Mouse (Mus musculus): ENCODE data around the gene Katnal1. TPM values are rescaled to one million over a fixed set of nuclear protein-coding genes. Genes with fewer than 3 reads are reported as not detected.

Katnal1 gene
- polyA plus RNA-seq, 1 experiment from 2014 or later: 4.3 TPM

GRCm38 (mm10) chr5:148924586-148924985, 4.5 kb downstream of the Katnal1 start:
- Histone ChIP-seq H3K9ac (replicated peaks; ENCODE audit: low read depth) (no peak overlapping the region), H3K36me3 (ENCODE audit: insufficient read depth, low read length) (no peaks in the 10 kb centered on the region), H3K9me3 (ENCODE audit: low read length) (no peaks in the 10 kb centered on the region), H3K4me1 (ENCODE audit: insufficient read depth, low read depth, low read length) (no peaks in the 10 kb centered on the region; the same call in 1 of the 2 replicates), H3K4me3 (ENCODE audit: low read depth, low read length) (no peak overlapping the region), H3K4me2 (replicated peaks; ENCODE audit: low read depth, low read length) (no peak overlapping the region), H3K27me3 (replicated peaks; ENCODE audit: insufficient read depth, low read length) (no peaks in the 10 kb centered on the region), H3K27ac (ENCODE audit: low read length) (no peak overlapping the region)
- DNase-seq (ENCODE audit: low spot score): no peak
- WGBS: 84% methylated on average over 12 of the region's 12 CpGs
- TF ChIP-seq EP300 (IDR thresholded peaks at IDR 0.05): no peak
- no peak for TF ChIP-seq CTCF (IDR thresholded peaks at IDR 0.05)
- no peak for ATAC-seq

GRCm38 (mm10) chr5:148924051-148924450, 5.1 kb downstream of the Katnal1 start:
- Histone ChIP-seq H3K4me1 (ENCODE audit: insufficient read depth, low read depth, low read length) (no peaks in the 10 kb centered on the region; the same call in 1 of the 2 replicates), H3K9ac (replicated peaks; ENCODE audit: low read depth) (no peak overlapping the region), H3K9me3 (ENCODE audit: low read length) (no peaks in the 10 kb centered on the region), H3K4me2 (replicated peaks; ENCODE audit: low read depth, low read length) (no peak overlapping the region), H3K36me3 (ENCODE audit: insufficient read depth, low read length) (no peaks in the 10 kb centered on the region), H3K27me3 (replicated peaks; ENCODE audit: insufficient read depth, low read length) (no peaks in the 10 kb centered on the region), H3K4me3 (ENCODE audit: low read depth, low read length) (no peak overlapping the region), H3K27ac (ENCODE audit: low read length) (no peak overlapping the region)
- ATAC-seq (no peak), DNase-seq (ENCODE audit: low spot score) (no peak)
- 73% methylated on average over 9 of the region's 9 CpGs for WGBS
- TF ChIP-seq CTCF (IDR thresholded peaks at IDR 0.05): no peak

GRCm38 (mm10) chr5:148923408-148923807, 5.7 kb downstream of the Katnal1 start:
- H3K4me1 ChIP-seq (ENCODE audit: insufficient read depth, low read depth, low read length): no peaks in the 10 kb centered on the region
- no peaks in the 10 kb centered on the region for H3K36me3 ChIP-seq (ENCODE audit: insufficient read depth, low read length)
- no peaks in the 10 kb centered on the region for H3K9me3 ChIP-seq (ENCODE audit: low read length)
- WGBS: 60% methylated on average over 10 of the region's 10 CpGs
- ATAC-seq: no peak
- H3K4me2 ChIP-seq (replicated peaks; ENCODE audit: low read depth, low read length): no peak overlapping the region
- no peaks in the 10 kb centered on the region for H3K27me3 ChIP-seq (replicated peaks; ENCODE audit: insufficient read depth, low read length)
- no peak for DNase-seq (ENCODE audit: low spot score)
- H3K4me3 ChIP-seq (ENCODE audit: low read depth, low read length): no peak overlapping the region
- TF ChIP-seq EP300 (IDR thresholded peaks at IDR 0.05) (no peak), CTCF (IDR thresholded peaks at IDR 0.05) (no peak)
- H3K27ac ChIP-seq (ENCODE audit: low read length): no peak overlapping the region
- H3K9ac ChIP-seq (replicated peaks; ENCODE audit: low read depth): no peak overlapping the region

DNA sequence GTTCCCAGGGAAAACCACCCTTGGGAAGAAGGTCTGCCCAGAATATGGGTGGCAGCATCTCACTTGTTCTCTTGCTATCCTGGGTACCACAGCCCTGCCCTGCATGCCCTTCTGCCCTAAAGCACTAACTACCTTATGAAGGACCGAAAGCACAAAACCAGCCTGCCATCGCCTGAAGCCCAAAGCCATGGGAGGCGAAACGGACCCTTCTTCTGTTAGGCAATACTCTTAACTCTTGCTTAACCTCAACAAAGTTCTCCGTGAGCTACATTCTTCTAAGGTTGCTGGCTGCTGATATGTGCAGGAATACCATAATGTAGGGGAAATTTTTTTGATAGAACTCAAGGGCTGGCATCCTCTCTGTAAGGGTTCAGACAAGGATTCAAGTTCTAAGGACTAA, 6.3 kb downstream of the Katnal1 start:
- Histone ChIP-seq H3K4me3 (ENCODE audit: low read depth, low read length) (no peak overlapping the region), H3K4me2 (replicated peaks; ENCODE audit: low read depth, low read length) (no peak overlapping the region), H3K9me3 (ENCODE audit: low read length) (no peaks in the 10 kb centered on the region), H3K36me3 (ENCODE audit: insufficient read depth, low read length) (no peaks in the 10 kb centered on the region), H3K4me1 (ENCODE audit: insufficient read depth, low read depth, low read length) (no peaks in the 10 kb centered on the region), H3K9ac (replicated peaks; ENCODE audit: low read depth) (no peak overlapping the region), H3K27me3 (replicated peaks; ENCODE audit: insufficient read depth, low read length) (no peaks in the 10 kb centered on the region), H3K27ac (ENCODE audit: low read length) (no peak overlapping the region)
- DNase-seq (ENCODE audit: low spot score) (no peak), ATAC-seq (no peak)
- WGBS: 60% methylated on average over 5 of the region's 5 CpGs
- TF ChIP-seq CTCF (IDR thresholded peaks at IDR 0.05) (no peak), EP300 (IDR thresholded peaks at IDR 0.05) (no peak)

DNA sequence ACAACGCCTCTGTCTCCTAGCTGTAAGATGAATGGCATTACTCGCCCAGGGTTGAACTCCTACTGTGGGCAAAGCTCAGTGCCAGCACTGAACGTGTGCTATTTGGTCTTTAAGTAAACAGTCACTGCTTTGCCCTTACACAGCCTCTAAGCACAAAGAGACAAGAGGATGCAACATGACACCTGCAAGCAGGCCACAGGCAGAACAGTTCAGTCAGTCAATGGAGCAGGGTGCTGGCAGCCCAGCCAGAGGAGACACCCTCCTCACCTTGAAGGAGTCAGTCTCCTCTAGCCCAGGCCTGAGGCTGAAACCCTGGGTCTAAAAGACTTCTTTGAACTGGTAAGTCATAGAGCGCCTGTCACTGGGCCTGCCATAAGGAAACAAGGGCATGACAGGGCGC, 11.1 kb downstream of the Katnal1 start:
- TF ChIP-seq CTCF (IDR thresholded peaks at IDR 0.05) (no peak), EP300 (IDR thresholded peaks at IDR 0.05) (no peak)
- 68% methylated on average over 5 of the region's 5 CpGs for WGBS
- H3K4me2 ChIP-seq (replicated peaks; ENCODE audit: low read depth, low read length): no peak overlapping the region
- no peaks in the 10 kb centered on the region for H3K36me3 ChIP-seq (ENCODE audit: insufficient read depth, low read length)
- no peak for ATAC-seq
- H3K27me3 ChIP-seq (replicated peaks; ENCODE audit: insufficient read depth, low read length): no peaks in the 10 kb centered on the region
- H3K9me3 ChIP-seq (ENCODE audit: low read length): no peaks in the 10 kb centered on the region
- no peaks in the 10 kb centered on the region for H3K4me1 ChIP-seq (ENCODE audit: insufficient read depth, low read depth, low read length)
- H3K4me3 ChIP-seq (ENCODE audit: low read depth, low read length): no peak overlapping the region
- no peak overlapping the region for H3K27ac ChIP-seq (ENCODE audit: low read length)
- no peak for DNase-seq (ENCODE audit: low spot score)
- H3K9ac ChIP-seq (replicated peaks; ENCODE audit: low read depth): no peak overlapping the region

DNA sequence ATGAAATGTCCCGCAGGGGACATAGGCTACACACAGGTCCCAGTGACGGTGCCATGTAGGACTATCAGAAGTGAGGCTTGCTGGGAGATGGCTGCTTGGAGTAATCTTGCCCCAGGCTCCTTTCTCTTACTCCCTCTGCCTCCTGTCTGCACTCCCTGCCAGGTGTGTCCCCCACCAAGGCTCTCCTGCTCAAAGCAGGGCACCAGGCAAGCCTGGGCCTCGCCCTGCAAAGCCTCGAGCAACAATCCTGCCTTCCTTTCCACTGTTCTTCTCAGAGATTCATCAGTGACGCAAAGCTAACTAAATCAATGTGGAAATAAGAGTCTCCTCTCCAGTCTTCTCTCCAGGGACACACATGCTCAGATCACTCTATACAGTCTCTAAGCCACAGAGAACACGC, 12.3 kb downstream of the Katnal1 start:
- no peak overlapping the region for H3K4me3 ChIP-seq (ENCODE audit: low read depth, low read length)
- no peaks in the 10 kb centered on the region for H3K9me3 ChIP-seq (ENCODE audit: low read length)
- H3K9ac ChIP-seq (replicated peaks; ENCODE audit: low read depth): no peak overlapping the region
- no peak for ATAC-seq
- no peak for TF ChIP-seq CTCF (IDR thresholded peaks at IDR 0.05)
- TF ChIP-seq EP300 (IDR thresholded peaks at IDR 0.05): no peak
- no peak for DNase-seq (ENCODE audit: low spot score)
- H3K36me3 ChIP-seq (ENCODE audit: insufficient read depth, low read length): no peaks in the 10 kb centered on the region
- WGBS: 89% methylated on average over 6 of the region's 6 CpGs
- H3K27ac ChIP-seq (ENCODE audit: low read length): no peak overlapping the region
- no peaks in the 10 kb centered on the region for H3K27me3 ChIP-seq (replicated peaks; ENCODE audit: insufficient read depth, low read length)
- no peaks in the 10 kb centered on the region for H3K4me1 ChIP-seq (ENCODE audit: insufficient read depth, low read depth, low read length)
- H3K4me2 ChIP-seq (replicated peaks; ENCODE audit: low read depth, low read length): no peak overlapping the region

DNA sequence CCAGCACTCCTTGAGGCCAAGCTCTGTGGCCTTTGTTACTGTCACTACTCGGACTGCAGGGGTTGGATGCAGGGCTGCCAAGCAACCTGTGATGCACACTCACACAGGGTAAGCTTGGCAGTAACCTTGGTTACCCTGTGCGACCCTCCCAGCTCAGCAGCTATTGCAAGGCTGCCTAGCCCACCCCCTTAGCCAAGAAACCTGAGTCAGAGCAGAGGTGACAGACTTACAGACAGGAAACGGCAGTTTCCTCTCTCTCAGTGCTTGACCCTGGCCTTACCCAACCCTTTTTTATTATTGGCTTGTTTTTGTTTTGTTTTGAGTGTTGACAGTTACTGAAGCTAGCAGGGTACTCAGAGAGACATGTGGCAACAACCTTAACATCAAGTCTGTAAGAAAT, 16.9 kb downstream of the Katnal1 start:
- Histone ChIP-seq H3K9me3 (ENCODE audit: low read length) (no peaks in the 10 kb centered on the region), H3K27me3 (replicated peaks; ENCODE audit: insufficient read depth, low read length) (no peaks in the 10 kb centered on the region), H3K4me3 (ENCODE audit: low read depth, low read length) (no peak overlapping the region), H3K36me3 (ENCODE audit: insufficient read depth, low read length) (no peaks in the 10 kb centered on the region), H3K4me2 (replicated peaks; ENCODE audit: low read depth, low read length) (no peak overlapping the region), H3K9ac (replicated peaks; ENCODE audit: low read depth) (no peak overlapping the region), H3K27ac (ENCODE audit: low read length) (no peak overlapping the region), H3K4me1 (ENCODE audit: insufficient read depth, low read depth, low read length) (peaks cover 7% of the 10 kb centered on the region; the same call in 1 of the 2 replicates)
- TF ChIP-seq EP300 (IDR thresholded peaks at IDR 0.05) (no peak), CTCF (IDR thresholded peaks at IDR 0.05) (no peak)
- 39% methylated on average over 3 of the region's 3 CpGs for WGBS
- DNase-seq (ENCODE audit: low spot score) (no peak), ATAC-seq (no peak)
